Mouse (Mus musculus): ENCODE results near the gene D6Ertd527e.

DNA sequence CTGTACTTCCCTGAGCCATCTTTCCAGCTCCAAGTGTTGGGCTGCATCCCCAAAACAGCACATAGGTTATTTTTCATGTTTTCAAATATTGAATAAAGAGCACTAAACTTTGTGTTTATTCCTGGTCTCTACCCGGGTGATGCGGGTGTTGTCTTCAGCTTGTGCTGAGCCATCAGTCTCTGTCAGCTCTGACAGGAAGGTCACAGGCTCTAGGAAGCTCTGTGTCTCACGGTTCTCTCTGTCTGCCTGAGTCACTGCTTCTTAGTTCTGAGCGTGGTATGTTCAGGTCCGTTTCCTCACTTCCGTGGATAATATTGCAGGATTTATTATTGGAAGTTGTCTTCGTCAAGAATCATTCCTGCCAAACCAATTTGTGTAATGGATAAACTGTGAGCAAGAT lies 17.4 kb downstream of the D6Ertd527e start:
- TF ChIP-seq CTCF (IDR thresholded peaks at IDR 0.05; ENCODE audit: low read depth): no peak
- TF ChIP-seq EP300 (optimal IDR thresholded peaks at IDR 0.05): no peak
